11 mouse cellular contexts compared by ENCODE assay signal in the genomic region with DNA sequence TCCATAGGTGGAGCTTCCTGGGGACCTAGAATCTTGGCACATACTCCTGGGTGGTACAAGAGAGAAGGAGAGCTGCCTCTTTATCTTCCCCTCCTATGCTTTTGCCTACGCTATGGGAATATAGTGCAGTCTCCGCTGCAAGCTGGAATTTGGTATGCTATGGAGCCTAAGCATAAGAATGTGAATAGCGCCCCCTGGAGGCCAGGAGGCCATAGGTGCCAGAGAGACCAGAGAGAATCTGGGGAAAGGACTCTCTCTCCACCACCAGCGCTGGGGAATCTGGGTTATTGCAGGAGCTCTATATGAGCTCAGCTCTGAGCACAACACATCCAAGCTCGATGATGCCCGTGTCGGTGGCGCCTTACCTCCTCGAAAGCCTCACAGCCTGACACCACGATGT. TPM values are rescaled to one million over a fixed set of nuclear protein-coding genes. Genes with fewer than 3 reads are reported as not detected.
DNase-seq lines count a peak whose midpoint lies in the region; TF ChIP-seq lines count a peak whose summit lies in the region.
"Had no signal": no experiment of that assay in that cellular context is flagged by ENCODE, and none has a peak within 500 bp of the region (broad histone marks: within the 10 kb centered on the region; RNA-seq: fewer than 3 reads in every experiment).

No protein-coding gene starts in this region.

- peaks cover 67% of the 10 kb centered on the region for H3K36me3 ChIP-seq in small intestine, adult 2 months (ENCODE audit: control insufficient read depth, insufficient read depth, low read length)

- 85% methylated on average over 10 of the region's 10 CpGs for whole genome bisulfite sequencing in small intestine, adult 2 months

- H3K27me3 ChIP-seq in small intestine, adult 2 months (ENCODE audit: control insufficient read depth, insufficient read depth, low read length), result no peaks in the 10 kb centered on the region
- H3K27me3 ChIP-seq: embryonic facial prominence, embryonic 13.5 days; limb, embryonic 13.5 days had no signal

- no peaks in the 10 kb centered on the region for H3K4me1 ChIP-seq in bone marrow macrophage, adult 2 months (ENCODE audit: control insufficient read depth, insufficient read depth, low read length)
- H3K4me1 ChIP-seq in small intestine, adult 2 months (ENCODE audit: control insufficient read depth, insufficient read depth, insufficient read length, low read length), result peaks cover 22% of the 10 kb centered on the region; the same call in 1 of the 2 replicates
- H3K4me1 ChIP-seq: embryonic facial prominence, embryonic 13.5 days had no signal

- TF ChIP-seq POLR2A in bone marrow macrophage, adult 2 months (IDR thresholded peaks at IDR 0.05; ENCODE audit: borderline replicate concordance, low read depth, low read length), result no peak
- TF ChIP-seq POLR2A in small intestine, adult 2 months (IDR thresholded peaks at IDR 0.05; ENCODE audit: low read depth, low read length), result no peak

- H3K4me3 ChIP-seq in bone marrow macrophage, adult 2 months (ENCODE audit: insufficient read depth, low read length), result no peak overlapping the region
- H3K4me3 ChIP-seq in small intestine, adult 2 months (ENCODE audit: low read depth, low read length), result no peak overlapping the region
- H3K4me3 ChIP-seq: embryonic facial prominence, embryonic 13.5 days; limb, embryonic 13.5 days had no signal

- DNase-seq in adrenal gland, postnatal 14 days, result peak; percentile 53
- no peak for DNase-seq in adrenal gland, adult 2 months
- peak; percentile 35 for DNase-seq in lung, postnatal 36 days
- no peak for DNase-seq in lung, adult 18-20 months
- DNase-seq in adrenal gland, postnatal 4 days (ENCODE audit: low spot score in 2 of 2), result no peak
- no peak for DNase-seq in embryo, embryonic 10.5 days (ENCODE audit: low spot score)
- DNase-seq: heart, postnatal 14 days had no signal

- no peak overlapping the region for H3K27ac ChIP-seq in bone marrow macrophage, adult 2 months (ENCODE audit: insufficient read depth, low read depth, low read length)
- H3K27ac ChIP-seq in small intestine, adult 2 months (ENCODE audit: insufficient read depth, low read depth, low read length), result no peak overlapping the region
- H3K27ac ChIP-seq: embryonic facial prominence, embryonic 13.5 days; limb, embryonic 13.5 days had no signal

- TF ChIP-seq CTCF in bone marrow macrophage, adult 2 months (IDR thresholded peaks at IDR 0.05; ENCODE audit: low read depth, low read length), result peak; percentile 86
- TF ChIP-seq CTCF in small intestine, adult 2 months (IDR thresholded peaks at IDR 0.05; ENCODE audit: extremely low read depth, insufficient read length, insufficient replicate concordance, low read depth, low read length), result peak; percentile 68; the same call in 1 of the 2 replicates

RNA-seq across cellular contexts. Expression of a gene that starts 14.0 kb away (rescaled TPM):
- 269 and 327 TPM in 2 replicates for total RNA-seq in adrenal gland, postnatal 14 days (2021)
- total RNA-seq in adrenal gland, adult 2 months (2021), result 100 to 1,000 TPM; 288 to 409 TPM
- polyA plus RNA-seq in adrenal gland, adult 2 months (2012; rRNA removed), result 117 and 164 TPM in 2 replicates
- polyA plus RNA-seq in bone marrow macrophage, adult 2 months (2012; ENCODE audit: insufficient read depth, insufficient read length, missing spikeins), result 143 and 153 TPM in 2 replicates
- 332 and 352 TPM in 2 replicates for polyA plus RNA-seq in small intestine, adult 2 months (2012; rRNA removed)
- 100 to 1,000 TPM; 259 to 308 TPM for total RNA-seq in adrenal gland, postnatal 4 days (2021)

RNA-seq across cellular contexts. Expression of a gene that starts 21.1 kb away (rescaled TPM):
- 1.5 and 30.7 TPM in 2 replicates for total RNA-seq in adrenal gland, postnatal 14 days (2021)
- 1 to 10 TPM in 1 of 2 experiments, under 1 TPM in 1; 0.83 to 4.4 TPM for total RNA-seq in adrenal gland, adult 2 months (2021)
- polyA plus RNA-seq in adrenal gland, adult 2 months (2012; rRNA removed), result 5.0 and 7.5 TPM in 2 replicates
- polyA plus RNA-seq in bone marrow macrophage, adult 2 months (2012; ENCODE audit: insufficient read depth, insufficient read length, missing spikeins), result not detected in 2 replicates
- polyA plus RNA-seq in small intestine, adult 2 months (2012; rRNA removed), result 0.68 and 1.2 TPM in 2 replicates
- total RNA-seq in adrenal gland, postnatal 4 days (2021), result 10 to 100 TPM in 1 of 2 experiments, under 1 TPM in 1; 0.98 to 17.2 TPM
- total RNA-seq: heart, postnatal 14 days had no signal
- polyA plus RNA-seq: embryonic facial prominence, embryonic 13.5 days had no signal

RNA-seq across cellular contexts. Expression of a gene that starts 50.8 kb away (rescaled TPM):
- total RNA-seq in adrenal gland, postnatal 14 days (2021), result 31.6 and 32.6 TPM in 2 replicates
- total RNA-seq in adrenal gland, adult 2 months (2021), result 10 to 100 TPM; 26.9 to 43.6 TPM
- 8.9 and 9.8 TPM in 2 replicates for polyA plus RNA-seq in adrenal gland, adult 2 months (2012; rRNA removed)
- polyA plus RNA-seq in bone marrow macrophage, adult 2 months (2012; ENCODE audit: insufficient read depth, insufficient read length, missing spikeins), result not detected in 2 replicates
- polyA plus RNA-seq in small intestine, adult 2 months (2012; rRNA removed), result 16.2 and 45.1 TPM in 2 replicates
- total RNA-seq in adrenal gland, postnatal 4 days (2021), result 10 to 100 TPM; 31.8 to 32.5 TPM

Comparison
In these comparisons a context has a peak if more than half of its experiments do, and no peak if none do; other contexts are left out.
1. DNase-seq: peak in adrenal gland, postnatal 14 days (single experiment) and lung, postnatal 36 days (single experiment); none in adrenal gland, adult 2 months (single experiment), lung, adult 18-20 months (0 of 2), adrenal gland, postnatal 4 days (0 of 2) and embryo, embryonic 10.5 days (single experiment).